Comparison of ENCODE assay signal across 10 mouse cellular contexts in the genomic region with DNA sequence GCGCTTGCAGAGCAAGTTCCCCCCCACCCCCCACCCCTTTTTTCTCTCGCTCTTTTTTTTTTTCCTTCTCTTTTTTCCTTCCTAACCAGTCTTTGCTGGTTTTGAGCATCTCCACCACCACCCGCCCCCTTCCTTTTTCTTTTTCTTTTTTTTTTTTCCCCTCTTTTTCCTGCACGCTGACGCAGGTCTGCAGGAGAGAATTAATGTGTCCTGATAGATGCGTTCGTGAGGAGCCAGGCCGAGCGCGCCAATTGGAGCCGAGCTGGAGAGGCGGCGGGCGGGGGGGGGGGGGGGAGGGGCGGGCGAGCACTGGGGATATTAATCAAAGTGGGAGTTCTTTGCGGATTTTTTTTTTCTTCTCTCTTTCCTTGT. TPM values are rescaled to one million over a fixed set of nuclear protein-coding genes. Genes with fewer than 3 reads are reported as not detected.
DNase-seq lines count a peak whose midpoint lies in the region; ATAC-seq lines count a peak whose summit lies in the region.
"Had no signal": no experiment of that assay in that cellular context is flagged by ENCODE, and none has a peak within 500 bp of the region (broad histone marks: within the 10 kb centered on the region; RNA-seq: fewer than 3 reads in every experiment).

No protein-coding gene starts in this region.

- H3K9me3 ChIP-seq in heart, embryonic 11.5 days (replicated peaks; ENCODE audit: control insufficient read depth, low read length): no peaks in the 10 kb centered on the region
- no peaks in the 10 kb centered on the region for H3K9me3 ChIP-seq in embryonic facial prominence, embryonic 11.5 days (replicated peaks; ENCODE audit: control insufficient read depth, low read length)
- H3K9me3 ChIP-seq in intestine, embryonic 16.5 days (ENCODE audit: control insufficient read depth, low read length): no peaks in the 10 kb centered on the region
- no peaks in the 10 kb centered on the region for H3K9me3 ChIP-seq in midbrain, embryonic 13.5 days
- H3K9me3 ChIP-seq: G1E had no signal

- H3K4me1 ChIP-seq in heart, embryonic 11.5 days (ENCODE audit: control insufficient read depth, insufficient read depth, low read length): peaks cover 59% of the 10 kb centered on the region
- peaks cover 2% of the 10 kb centered on the region for H3K4me1 ChIP-seq in embryonic facial prominence, embryonic 11.5 days (ENCODE audit: control insufficient read depth, insufficient read depth, low read length)
- peaks cover 18% of the 10 kb centered on the region for H3K4me1 ChIP-seq in intestine, embryonic 16.5 days (ENCODE audit: control insufficient read depth, insufficient read depth, low read length)
- peaks cover 64% of the 10 kb centered on the region for H3K4me1 ChIP-seq in midbrain, embryonic 13.5 days (replicated peaks)

- peak overlapping the region; percentile 67 for H3K9ac ChIP-seq in heart, embryonic 11.5 days (ENCODE audit: low read depth, low read length)
- H3K9ac ChIP-seq in embryonic facial prominence, embryonic 11.5 days (replicated peaks; ENCODE audit: low read length): no peak overlapping the region; the same call in 1 of the 2 replicates
- H3K9ac ChIP-seq in intestine, embryonic 16.5 days (ENCODE audit: low read depth, low read length): peak overlapping the region; percentile 48; the same call in 1 of the 2 replicates
- H3K9ac ChIP-seq in midbrain, embryonic 13.5 days (replicated peaks): peak overlapping the region; percentile 63

- no peaks in the 10 kb centered on the region for H3K27me3 ChIP-seq in heart, embryonic 11.5 days (ENCODE audit: control insufficient read depth, insufficient read depth, low read length)
- no peaks in the 10 kb centered on the region for H3K27me3 ChIP-seq in embryonic facial prominence, embryonic 11.5 days (ENCODE audit: control insufficient read depth, insufficient read depth, low read length)
- no peaks in the 10 kb centered on the region for H3K27me3 ChIP-seq in intestine, embryonic 16.5 days (replicated peaks; ENCODE audit: control insufficient read depth, insufficient read depth, low read length)
- no peaks in the 10 kb centered on the region for H3K27me3 ChIP-seq in midbrain, embryonic 13.5 days

- no peak for ATAC-seq in heart, embryonic 11.5 days (replicated peaks; ENCODE audit: insufficient number of reproducible peaks, low FRiP score, low TSS enrichment)
- no peak for ATAC-seq in embryonic facial prominence, embryonic 11.5 days (replicated peaks; ENCODE audit: insufficient number of reproducible peaks, low FRiP score, low TSS enrichment, low read depth)
- ATAC-seq in intestine, embryonic 16.5 days: 0 out of 2 replicates have a peak, but pooled peaks have one; percentile 36
- ATAC-seq in midbrain, embryonic 13.5 days: peak; percentile 47; the same call in 1 of the 2 replicates

- peak overlapping the region; percentile 62 for H3K4me2 ChIP-seq in heart, embryonic 11.5 days
- peak overlapping the region; percentile 35 for H3K4me2 ChIP-seq in embryonic facial prominence, embryonic 11.5 days (ENCODE audit: low read depth, low read length)
- H3K4me2 ChIP-seq in intestine, embryonic 16.5 days (ENCODE audit: low read depth, low read length): peak overlapping the region; percentile 55
- H3K4me2 ChIP-seq in midbrain, embryonic 13.5 days (replicated peaks): peak overlapping the region; percentile 54

- WGBS in heart, embryonic 11.5 days (ENCODE audit: insufficient replicate concordance): under 1% methylated on average over 17 of the region's 17 CpGs
- WGBS in embryonic facial prominence, embryonic 11.5 days: 0% methylated on average over 16 of the region's 17 CpGs
- 2% methylated on average over 16 of the region's 17 CpGs for WGBS in intestine, embryonic 16.5 days
- under 1% methylated on average over 16 of the region's 17 CpGs for WGBS in midbrain, embryonic 13.5 days

- no peaks in the 10 kb centered on the region for H3K36me3 ChIP-seq in heart, embryonic 11.5 days (ENCODE audit: control insufficient read depth, insufficient read depth, low read length)
- no peaks in the 10 kb centered on the region for H3K36me3 ChIP-seq in embryonic facial prominence, embryonic 11.5 days (replicated peaks; ENCODE audit: control insufficient read depth, insufficient read depth, low read depth, low read length)
- no peaks in the 10 kb centered on the region for H3K36me3 ChIP-seq in intestine, embryonic 16.5 days (ENCODE audit: control insufficient read depth, insufficient read depth, low read length)
- H3K36me3 ChIP-seq in midbrain, embryonic 13.5 days: no peaks in the 10 kb centered on the region
- H3K36me3 ChIP-seq: G1E had no signal

- intact Hi-C loops in gastrocnemius, postnatal 36 days (cut with DNase I): loop anchor here (10.0 kb wide), 1 partner anchor 128 kb away; no protein-coding TSS in a partner anchor

- no peak for DNase-seq in heart, adult 9 months (ENCODE audit: low spot score in 2 of 2)
- DNase-seq in R1 (ENCODE audit: low read depth, low spot score): peak; percentile 48
- DNase-seq in embryonic facial prominence, embryonic 11.5 days (ENCODE audit: low spot score): peak; percentile 79
- DNase-seq in spleen, postnatal 14 days (ENCODE audit: low spot score in 2 of 2): no peak
- no peak for DNase-seq in gastrocnemius, postnatal 36 days

- peak overlapping the region; percentile 15; the same call in 1 of the 2 replicates for H3K4me3 ChIP-seq in heart, embryonic 11.5 days (ENCODE audit: low read depth, low read length)
- no peak overlapping the region for H3K4me3 ChIP-seq in embryonic facial prominence, embryonic 11.5 days (ENCODE audit: low read depth, low read length)
- peak overlapping the region; percentile 29 for H3K4me3 ChIP-seq in intestine, embryonic 16.5 days (ENCODE audit: low read length)
- peak overlapping the region; percentile 24 for H3K4me3 ChIP-seq in midbrain, embryonic 13.5 days (replicated peaks)

- peak overlapping the region; percentile 92 for H3K27ac ChIP-seq in heart, embryonic 11.5 days (ENCODE audit: low read depth, low read length)
- peak overlapping the region; percentile 93 for H3K27ac ChIP-seq in embryonic facial prominence, embryonic 11.5 days (replicated peaks; ENCODE audit: low read depth, low read length)
- H3K27ac ChIP-seq in intestine, embryonic 16.5 days (ENCODE audit: low read length): peak overlapping the region; percentile 53
- peak overlapping the region; percentile 92 for H3K27ac ChIP-seq in midbrain, embryonic 13.5 days

RNA-seq across cellular contexts. Expression of gene Cpa2, which starts 5.9 kb away (rescaled TPM):
- 8.3 and 11.7 TPM in 2 replicates for polyA plus RNA-seq in heart, embryonic 11.5 days (2014; fragmentation: Nextera tagmentation; extraction: Ambion mirVana)
- 9.1 and 10.5 TPM in 2 replicates for polyA plus RNA-seq in embryonic facial prominence, embryonic 11.5 days (2014; fragmentation: Nextera tagmentation; extraction: Ambion mirVana)
- polyA plus RNA-seq in intestine, embryonic 16.5 days (2015; fragmentation: Nextera tagmentation; extraction: Ambion mirVana): 399 and 443 TPM in 2 replicates
- 7.1 and 8.5 TPM in 2 replicates for polyA plus RNA-seq in midbrain, embryonic 13.5 days (2015; fragmentation: Nextera tagmentation; extraction: Ambion mirVana)
- not detected for total RNA-seq in gastrocnemius, postnatal 36 days (2021)
- total RNA-seq: G1E had no signal
- polyA plus RNA-seq: G1E; liver, adult 2 months had no signal

RNA-seq across cellular contexts. Expression of gene Cpa4, which starts 20.9 kb away (rescaled TPM):
- polyA plus RNA-seq in heart, embryonic 11.5 days (2014; fragmentation: Nextera tagmentation; extraction: Ambion mirVana): 2.4 TPM in 2 replicates
- 1.4 TPM in 2 replicates for polyA plus RNA-seq in embryonic facial prominence, embryonic 11.5 days (2014; fragmentation: Nextera tagmentation; extraction: Ambion mirVana)
- 0.39 and 0.58 TPM in 2 replicates for polyA plus RNA-seq in intestine, embryonic 16.5 days (2015; fragmentation: Nextera tagmentation; extraction: Ambion mirVana)
- polyA plus RNA-seq in midbrain, embryonic 13.5 days (2015; fragmentation: Nextera tagmentation; extraction: Ambion mirVana): 2.4 and 2.5 TPM in 2 replicates
- not detected for total RNA-seq in gastrocnemius, postnatal 36 days (2021)
- total RNA-seq: liver, adult 2 months had no signal
- polyA plus RNA-seq: G1E; liver, adult 2 months had no signal

RNA-seq across cellular contexts. Expression of gene Ssmem1, which starts 37.6 kb away (rescaled TPM):
- 0.62 TPM in 1 of 2 replicates, not detected in the other for polyA plus RNA-seq in heart, embryonic 11.5 days (2014; fragmentation: Nextera tagmentation; extraction: Ambion mirVana)
- 0.15 and 0.36 TPM in 2 replicates for polyA plus RNA-seq in embryonic facial prominence, embryonic 11.5 days (2014; fragmentation: Nextera tagmentation; extraction: Ambion mirVana)
- polyA plus RNA-seq in intestine, embryonic 16.5 days (2015; fragmentation: Nextera tagmentation; extraction: Ambion mirVana): not detected in 2 replicates
- 0.31 TPM in 1 of 2 replicates, not detected in the other for polyA plus RNA-seq in midbrain, embryonic 13.5 days (2015; fragmentation: Nextera tagmentation; extraction: Ambion mirVana)
- total RNA-seq in gastrocnemius, postnatal 36 days (2021): under 1 TPM; 0.23 to 0.25 TPM
- total RNA-seq: liver, adult 2 months had no signal
- polyA plus RNA-seq: G1E; liver, adult 2 months had no signal

RNA-seq across cellular contexts. Expression of gene Tmem209, which starts 37.7 kb away (rescaled TPM):
- polyA plus RNA-seq in heart, embryonic 11.5 days (2014; fragmentation: Nextera tagmentation; extraction: Ambion mirVana): 29.3 and 30.9 TPM in 2 replicates
- polyA plus RNA-seq in embryonic facial prominence, embryonic 11.5 days (2014; fragmentation: Nextera tagmentation; extraction: Ambion mirVana): 44.1 TPM in 2 replicates
- polyA plus RNA-seq in intestine, embryonic 16.5 days (2015; fragmentation: Nextera tagmentation; extraction: Ambion mirVana): 33.0 and 34.0 TPM in 2 replicates
- polyA plus RNA-seq in midbrain, embryonic 13.5 days (2015; fragmentation: Nextera tagmentation; extraction: Ambion mirVana): 42.0 and 42.1 TPM in 2 replicates
- 10 to 100 TPM in 1 of 2 experiments, 1 to 10 TPM in 1; 6.7 to 10.2 TPM for total RNA-seq in gastrocnemius, postnatal 36 days (2021)

Comparison
In these comparisons a context has a peak if more than half of its experiments do, and no peak if none do; other contexts are left out.
1. ATAC-seq: peak in intestine, embryonic 16.5 days (single experiment) and midbrain, embryonic 13.5 days (single experiment); none in heart, embryonic 11.5 days (single experiment) and embryonic facial prominence, embryonic 11.5 days (single experiment).
2. DNase-seq: peak in R1 (single experiment) and embryonic facial prominence, embryonic 11.5 days (single experiment); none in heart, adult 9 months (0 of 2), spleen, postnatal 14 days (0 of 2) and gastrocnemius, postnatal 36 days (0 of 2).
3. RNA of gene Cpa2, which starts 5.9 kb away (polyA plus RNA-seq): 399 to 443 TPM in intestine, embryonic 16.5 days; 9.1 to 10.5 TPM in embryonic facial prominence, embryonic 11.5 days, 8.3 to 11.7 TPM in heart, embryonic 11.5 days and 7.1 to 8.5 TPM in midbrain, embryonic 13.5 days; every median in the first group is over 10 times any median in the second.
4. Peak in every context shown above with its lines, with median percentiles within 50 percentile points of each other: H3K27ac ChIP-seq and H3K4me2 ChIP-seq.